ENCODE assay signal across 11 mouse cellular contexts in genomic region chr15:36944556-36945171, GRCm38 (mm10).
A peak's percentile ranks its signal among the peaks of the same experiment; 100 is the strongest.
DNase-seq lines count a peak whose midpoint lies in the region; ATAC-seq and TF ChIP-seq lines count a peak whose summit lies in the region.
"Had no signal": no experiment of that assay in that cellular context is flagged by ENCODE, and none has a peak within 500 bp of the region (broad histone marks: within the 10 kb centered on the region; RNA-seq: fewer than 3 reads in every experiment).

No protein-coding gene starts in this region.

- H3K4me2 ChIP-seq in hindbrain, embryonic 12.5 days (replicated peaks) = no peak overlapping the region
- H3K4me2 ChIP-seq in midbrain, embryonic 14.5 days (ENCODE audit: low read length) = no peak overlapping the region

- H3K27ac ChIP-seq in embryonic facial prominence, embryonic 10.5 days (replicated peaks) = 0 out of 2 replicates have a peak overlapping the region, but pooled peaks have one; percentile 2
- no peak overlapping the region for H3K27ac ChIP-seq in hindbrain, embryonic 12.5 days
- H3K27ac ChIP-seq in midbrain, embryonic 14.5 days (replicated peaks; ENCODE audit: low read depth, low read length) = peak overlapping the region; percentile 46
- H3K27ac ChIP-seq: macrophage had no signal

- H3K27me3 ChIP-seq in embryonic facial prominence, embryonic 10.5 days (replicated peaks; ENCODE audit: low read depth, poor library complexity, severe bottlenecking) = no peaks in the 10 kb centered on the region; the same call in 1 of the 2 replicates
- no peaks in the 10 kb centered on the region for H3K27me3 ChIP-seq in hindbrain, embryonic 12.5 days
- H3K27me3 ChIP-seq in midbrain, embryonic 14.5 days (ENCODE audit: control insufficient read depth, insufficient read depth, low read length) = no peaks in the 10 kb centered on the region

- H3K9ac ChIP-seq in hindbrain, embryonic 12.5 days = no peak overlapping the region
- H3K9ac ChIP-seq in midbrain, embryonic 14.5 days (replicated peaks; ENCODE audit: low read length) = no peak overlapping the region

- peak; percentile 72 for DNase-seq in brain, embryonic 14.5 days (ENCODE audit: low read depth)
- DNase-seq in embryonic facial prominence, embryonic 10.5 days (ENCODE audit: low spot score) = no peak
- peak; percentile 62 for DNase-seq in midbrain, embryonic 14.5 days
- no peak for DNase-seq in adrenal gland, postnatal 25 days
- no peak for DNase-seq in heart, postnatal 14 days
- DNase-seq in heart, adult 8-10 months (ENCODE audit: low spot score) = no peak
- DNase-seq in gastrocnemius, postnatal 36 days = no peak
- DNase-seq: kidney, adult 9 months had no signal

- 0 out of 2 replicates have a peak, but pooled peaks cover 13% of the 10 kb centered on the region for H3K4me1 ChIP-seq in embryonic facial prominence, embryonic 10.5 days
- H3K4me1 ChIP-seq in hindbrain, embryonic 12.5 days = peaks cover 13% of the 10 kb centered on the region
- peaks cover 27% of the 10 kb centered on the region for H3K4me1 ChIP-seq in midbrain, embryonic 14.5 days (ENCODE audit: control insufficient read depth, insufficient read depth, low read length)

- no peak for TF ChIP-seq CTCF in brain, embryonic 14.5 days (IDR thresholded peaks at IDR 0.05; ENCODE audit: borderline replicate concordance, extremely low read depth, insufficient read depth, insufficient read length)

- H3K9me3 ChIP-seq in embryonic facial prominence, embryonic 10.5 days = no peaks in the 10 kb centered on the region
- no peaks in the 10 kb centered on the region for H3K9me3 ChIP-seq in hindbrain, embryonic 12.5 days (replicated peaks)
- H3K9me3 ChIP-seq in midbrain, embryonic 14.5 days (ENCODE audit: control insufficient read depth, low read length) = no peaks in the 10 kb centered on the region
- H3K9me3 ChIP-seq: heart, embryonic 10.5 days had no signal

- WGBS in embryonic facial prominence, embryonic 10.5 days = 67% methylated on average over 8 of the region's 8 CpGs
- WGBS in hindbrain, embryonic 12.5 days = 33% methylated on average over 8 of the region's 8 CpGs
- WGBS in midbrain, embryonic 14.5 days = 16% methylated on average over 8 of the region's 8 CpGs

- intact Hi-C loops in heart, postnatal 14 days (cut with DNase I) = no loop called here
- intact Hi-C loops in gastrocnemius, postnatal 36 days (cut with DNase I) = no loop called here

- peak; percentile 44; the same call in 1 of the 2 replicates for ATAC-seq in hindbrain, embryonic 12.5 days (ENCODE audit: low FRiP score)
- no peak for ATAC-seq in midbrain, embryonic 14.5 days (ENCODE audit: low FRiP score, low TSS enrichment)

- no peak overlapping the region for H3K4me3 ChIP-seq in embryonic facial prominence, embryonic 10.5 days
- H3K4me3 ChIP-seq in hindbrain, embryonic 12.5 days = no peak overlapping the region
- no peak overlapping the region for H3K4me3 ChIP-seq in midbrain, embryonic 14.5 days (replicated peaks; ENCODE audit: low read depth, low read length)
- H3K4me3 ChIP-seq: heart, embryonic 10.5 days had no signal

- no peak for TF ChIP-seq POLR2A in brain, embryonic 14.5 days (IDR thresholded peaks at IDR 0.05; ENCODE audit: borderline replicate concordance, extremely low read depth, insufficient read depth, insufficient read length, poor library complexity, severe bottlenecking)

- H3K36me3 ChIP-seq in embryonic facial prominence, embryonic 10.5 days (replicated peaks) = no peaks in the 10 kb centered on the region
- no peaks in the 10 kb centered on the region for H3K36me3 ChIP-seq in hindbrain, embryonic 12.5 days
- no peaks in the 10 kb centered on the region for H3K36me3 ChIP-seq in midbrain, embryonic 14.5 days (ENCODE audit: control insufficient read depth, insufficient read depth, low read length)
- H3K36me3 ChIP-seq: heart, embryonic 10.5 days had no signal

Comparison
In these comparisons a context has a peak if more than half of its experiments do, and no peak if none do; other contexts are left out.
1. DNase-seq: peak in brain, embryonic 14.5 days (single experiment) and midbrain, embryonic 14.5 days (single experiment); none in embryonic facial prominence, embryonic 10.5 days (single experiment), adrenal gland, postnatal 25 days (single experiment), heart, postnatal 14 days (0 of 2), heart, adult 8-10 months (single experiment) and gastrocnemius, postnatal 36 days (0 of 2).